Mouse (Mus musculus): ENCODE measurements around the gene Chpf. TPM values are rescaled to one million over a fixed set of nuclear protein-coding genes. Genes with fewer than 3 reads are reported as not detected.

Chpf gene
- polyA plus RNA-seq, 1 experiment from 2014 or later = 31.6 TPM

DNA sequence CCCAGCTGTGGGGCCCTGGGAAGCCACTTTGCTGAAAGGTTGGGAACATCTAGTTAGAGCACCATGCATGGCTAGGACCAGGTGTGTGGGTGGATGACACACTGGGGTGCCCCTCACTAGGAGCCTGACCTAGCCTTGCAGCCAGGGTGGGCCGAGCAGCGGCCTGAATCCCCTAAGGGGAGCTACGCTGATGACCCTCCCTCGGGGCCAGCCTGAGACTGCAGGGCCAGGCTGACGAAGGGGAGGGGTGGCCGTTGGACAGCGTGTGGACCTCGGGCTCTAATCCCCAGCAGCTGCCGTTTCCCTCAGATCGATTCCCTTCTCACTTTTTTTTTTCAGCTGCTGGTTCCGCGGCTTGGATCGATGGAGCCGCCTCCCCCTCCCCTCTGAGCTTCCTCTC lies 30.2 kb downstream of the Chpf start:
- H3K4me3 ChIP-seq (ENCODE audit: low read depth, low read length) = no peak overlapping the region
- ATAC-seq = no peak
- WGBS = 1% methylated on average over 9 of the region's 14 CpGs
- no peak overlapping the region for H3K9ac ChIP-seq (replicated peaks; ENCODE audit: low read depth)
- peaks cover 9% of the 10 kb centered on the region; the same call in 1 of the 2 replicates for H3K4me1 ChIP-seq (ENCODE audit: insufficient read depth, low read depth, low read length)
- H3K27ac ChIP-seq (ENCODE audit: low read length) = no peak overlapping the region
- H3K9me3 ChIP-seq (ENCODE audit: low read length) = no peaks in the 10 kb centered on the region
- no peak overlapping the region for H3K4me2 ChIP-seq (replicated peaks; ENCODE audit: low read depth, low read length)
- no peaks in the 10 kb centered on the region for H3K36me3 ChIP-seq (ENCODE audit: insufficient read depth, low read length)
- TF ChIP-seq EP300 (IDR thresholded peaks at IDR 0.05) (no peak), CTCF (IDR thresholded peaks at IDR 0.05) (no peak)
- DNase-seq (ENCODE audit: low spot score) = no peak
- peaks cover 60% of the 10 kb centered on the region for H3K27me3 ChIP-seq (replicated peaks; ENCODE audit: insufficient read depth, low read length)

GRCm38 (mm10) chr1:75448052-75448431 lies 31.1 kb downstream of the Chpf start:
- TF ChIP-seq CTCF (IDR thresholded peaks at IDR 0.05) = no peak
- no peak for TF ChIP-seq EP300 (IDR thresholded peaks at IDR 0.05)
- Histone ChIP-seq H3K9me3 (ENCODE audit: low read length) (no peaks in the 10 kb centered on the region), H3K4me1 (ENCODE audit: insufficient read depth, low read depth, low read length) (peaks cover 9% of the 10 kb centered on the region; the same call in 1 of the 2 replicates), H3K36me3 (ENCODE audit: insufficient read depth, low read length) (no peaks in the 10 kb centered on the region), H3K4me2 (replicated peaks; ENCODE audit: low read depth, low read length) (no peak overlapping the region), H3K4me3 (ENCODE audit: low read depth, low read length) (no peak overlapping the region), H3K9ac (replicated peaks; ENCODE audit: low read depth) (no peak overlapping the region), H3K27me3 (replicated peaks; ENCODE audit: insufficient read depth, low read length) (peaks cover 60% of the 10 kb centered on the region), H3K27ac (ENCODE audit: low read length) (no peak overlapping the region)
- DNase-seq (ENCODE audit: low spot score) (no peak), ATAC-seq (no peak)
- WGBS = 6% methylated on average over 7 of the region's 7 CpGs

DNA sequence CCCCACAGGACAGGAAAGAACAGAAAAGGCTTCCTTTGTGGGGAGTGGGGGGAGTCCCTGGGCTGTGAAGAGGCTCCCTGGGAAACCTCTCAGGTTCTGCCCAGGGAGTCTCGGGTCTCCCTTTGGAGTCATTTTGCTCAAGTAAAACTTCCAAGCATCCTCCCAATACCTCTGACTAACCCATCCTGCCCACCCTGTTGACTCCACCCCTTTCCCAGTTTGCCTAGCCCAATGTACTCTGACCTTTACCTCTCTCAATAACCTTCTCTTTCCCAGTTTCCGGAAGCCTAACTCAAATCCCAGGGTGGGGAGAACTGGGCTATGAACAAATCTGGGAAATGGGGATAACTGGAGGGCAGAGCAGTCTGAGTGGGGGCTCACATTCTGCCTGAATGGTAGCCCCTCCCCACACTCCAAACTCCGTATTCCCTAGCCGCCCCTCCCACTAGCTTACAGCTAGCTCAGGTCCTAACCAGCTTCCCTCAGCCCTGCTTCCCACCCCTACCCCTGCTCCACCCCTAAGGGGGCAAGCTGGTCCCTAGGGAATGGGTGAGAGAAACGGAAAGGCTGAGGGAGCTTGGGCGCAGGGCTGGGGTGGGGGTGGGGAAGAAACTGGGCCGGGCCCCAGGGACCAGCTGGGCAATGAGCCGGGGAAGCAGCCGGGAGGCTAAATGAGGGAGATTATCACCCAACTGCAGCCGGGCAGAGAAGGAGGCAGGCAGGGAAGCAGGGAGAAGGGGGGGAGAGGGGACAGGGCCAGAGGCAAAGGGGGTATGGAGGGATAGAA lies 31.6 kb downstream of the Chpf start:
- Histone ChIP-seq H3K9ac (replicated peaks; ENCODE audit: low read depth) (no peak overlapping the region), H3K27ac (ENCODE audit: low read length) (no peak overlapping the region)
- no peak for DNase-seq (ENCODE audit: low spot score)

GRCm38 (mm10) chr1:75446656-75447055 lies 32.5 kb downstream of the Chpf start:
- ATAC-seq (no peak), DNase-seq (ENCODE audit: low spot score) (no peak)
- TF ChIP-seq EP300 (IDR thresholded peaks at IDR 0.05) = no peak
- no peak for TF ChIP-seq CTCF (IDR thresholded peaks at IDR 0.05)
- H3K4me1 ChIP-seq (ENCODE audit: insufficient read depth, low read depth, low read length) = peaks cover 9% of the 10 kb centered on the region; the same call in 1 of the 2 replicates
- H3K9ac ChIP-seq (replicated peaks; ENCODE audit: low read depth) = no peak overlapping the region
- peaks cover 5% of the 10 kb centered on the region; the same call in 1 of the 2 replicates for H3K36me3 ChIP-seq (ENCODE audit: insufficient read depth, low read length)
- H3K27me3 ChIP-seq (replicated peaks; ENCODE audit: insufficient read depth, low read length) = peaks cover 54% of the 10 kb centered on the region
- no peak overlapping the region for H3K27ac ChIP-seq (ENCODE audit: low read length)
- H3K4me2 ChIP-seq (replicated peaks; ENCODE audit: low read depth, low read length) = no peak overlapping the region
- no peak overlapping the region for H3K4me3 ChIP-seq (ENCODE audit: low read depth, low read length)
- H3K9me3 ChIP-seq (ENCODE audit: low read length) = no peaks in the 10 kb centered on the region
- WGBS = 6% methylated on average over 17 of the region's 20 CpGs

More for the DNA sequence above, 31.6 kb downstream of the Chpf start:
- no peaks in the 10 kb centered on the region for H3K9me3 ChIP-seq (ENCODE audit: low read length)
- TF ChIP-seq EP300 (IDR thresholded peaks at IDR 0.05) (no peak), CTCF (IDR thresholded peaks at IDR 0.05) (no peak)
- H3K36me3 ChIP-seq (ENCODE audit: insufficient read depth, low read length) = peaks cover 5% of the 10 kb centered on the region; the same call in 1 of the 2 replicates
- peak; percentile 15; the same call in 1 of the 2 replicates for ATAC-seq
- peaks cover 9% of the 10 kb centered on the region; the same call in 1 of the 2 replicates for H3K4me1 ChIP-seq (ENCODE audit: insufficient read depth, low read depth, low read length)
- no peak overlapping the region for H3K4me3 ChIP-seq (ENCODE audit: low read depth, low read length)
- 6% methylated on average over 10 of the region's 10 CpGs for WGBS
- H3K27me3 ChIP-seq (replicated peaks; ENCODE audit: insufficient read depth, low read length) = peaks cover 55% of the 10 kb centered on the region
- H3K4me2 ChIP-seq (replicated peaks; ENCODE audit: low read depth, low read length) = no peak overlapping the region

DNA sequence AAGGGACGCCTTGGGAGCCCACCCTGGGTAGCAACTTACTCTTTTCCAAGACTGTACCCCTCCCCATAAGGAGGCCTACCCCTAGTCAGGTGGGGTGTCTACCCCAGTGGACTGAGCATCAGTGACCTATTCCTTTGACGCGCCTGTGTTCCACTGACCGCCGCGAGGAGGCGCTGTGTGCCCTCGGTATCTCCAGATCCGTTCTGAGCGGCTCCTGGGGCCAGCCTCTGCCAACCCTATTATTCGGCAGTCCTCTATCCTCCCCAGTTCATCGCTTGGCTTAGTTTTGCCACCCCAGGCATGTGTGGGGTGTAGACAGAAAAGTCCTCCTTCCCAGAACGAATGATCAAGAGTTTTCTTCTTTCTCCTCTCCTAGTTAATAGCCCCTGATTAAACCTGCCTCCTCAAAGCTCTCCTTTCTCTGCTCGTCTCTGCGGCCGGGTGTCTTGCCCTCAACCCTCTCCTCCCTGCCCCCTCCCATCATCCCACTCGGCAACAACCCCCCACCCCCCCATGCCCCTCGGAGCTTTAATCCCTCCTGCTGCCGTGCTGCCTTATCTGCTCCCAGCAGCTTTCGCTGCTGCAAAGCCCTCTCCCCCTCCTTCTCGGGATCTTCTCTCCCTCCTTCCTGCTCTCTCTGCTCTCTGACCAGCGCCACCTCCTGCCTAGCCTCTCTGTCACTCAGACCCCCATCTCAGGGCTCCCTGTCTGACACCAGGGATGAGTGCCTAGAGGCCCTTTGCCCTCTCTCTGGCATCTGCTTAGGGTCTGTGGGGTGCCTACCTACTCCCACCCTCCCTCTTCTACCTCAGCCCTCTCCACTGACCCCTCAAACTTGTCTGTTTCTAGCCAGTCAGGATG lies 33.1 kb downstream of the Chpf start:
- no peak overlapping the region for H3K27ac ChIP-seq (ENCODE audit: low read length)
- whole genome bisulfite sequencing = 1% methylated on average over 22 of the region's 22 CpGs

More for the DNA sequence above, 33.1 kb downstream of the Chpf start:
- ATAC-seq = peak; percentile 53
- Histone ChIP-seq H3K9me3 (ENCODE audit: low read length) (no peaks in the 10 kb centered on the region), H3K36me3 (ENCODE audit: insufficient read depth, low read length) (peaks cover 5% of the 10 kb centered on the region; the same call in 1 of the 2 replicates), H3K4me1 (ENCODE audit: insufficient read depth, low read depth, low read length) (peaks cover 9% of the 10 kb centered on the region; the same call in 1 of the 2 replicates), H3K27me3 (replicated peaks; ENCODE audit: insufficient read depth, low read length) (peaks cover 50% of the 10 kb centered on the region), H3K4me3 (ENCODE audit: low read depth, low read length) (no peak overlapping the region), H3K4me2 (replicated peaks; ENCODE audit: low read depth, low read length) (peak overlapping the region; percentile 12; the same call in 1 of the 2 replicates), H3K9ac (replicated peaks; ENCODE audit: low read depth) (no peak overlapping the region)
- TF ChIP-seq CTCF (IDR thresholded peaks at IDR 0.05) = peak; percentile 94
- no peak for TF ChIP-seq EP300 (IDR thresholded peaks at IDR 0.05)
- DNase-seq (ENCODE audit: low spot score) = peak; percentile 78
